Mouse (Mus musculus): ENCODE measurements around the gene P4ha3. TPM values are rescaled to one million over a fixed set of nuclear protein-coding genes. Genes with fewer than 3 reads are reported as not detected.
"Not testable (repeated sequence)": the region's sequence is repeated elsewhere in the genome, so short reads cannot be mapped to it uniquely, and the experiment has no call there.

P4ha3 gene
- polyA plus RNA-seq (2016; fragmentation: Nextera tagmentation; extraction: Ambion mirVana) = 1.8 and 2.2 TPM in 2 replicates

GRCm38 (mm10) chr7:100285383-100285782, at the start of gene P4ha3:
TSS of gene P4ha3 (plus strand) at chr7:100285520.
- H3K9ac ChIP-seq = peak within 1 kb of the TSS; percentile 46
- 1% methylated on average over 38 of the region's 53 CpGs for WGBS (ENCODE audit: insufficient replicate concordance)
- H3K4me1 ChIP-seq = peaks cover 13% of the 10 kb centered on the region; the same call in 1 of the 2 replicates
- no peaks in the 10 kb centered on the region for H3K36me3 ChIP-seq
- no peak for ATAC-seq
- H3K4me3 ChIP-seq = peak within 1 kb of the TSS; percentile 55
- no peak within 1 kb of the TSS for H3K27ac ChIP-seq
- peak within 1 kb of the TSS; percentile 64 for H3K4me2 ChIP-seq
- 0 out of 2 replicates have a peak, but pooled peaks cover under 1% of the 10 kb centered on the region for H3K9me3 ChIP-seq (replicated peaks)
- H3K27me3 ChIP-seq (replicated peaks) = peaks cover 89% of the 10 kb centered on the region

- 69% methylated on average over 1 of the region's 1 CpGs for WGBS (ENCODE audit: insufficient replicate concordance)
- H3K36me3 ChIP-seq = no peaks in the 10 kb centered on the region
Measured at GRCm38 (mm10) chr7:100238271-100238670, 47.0 kb upstream of the P4ha3 start.

GRCm38 (mm10) chr7:100240601-100241000, 44.7 kb upstream of the P4ha3 start:
- Histone ChIP-seq H3K4me3 (no peak overlapping the region), H3K4me1 (no peaks in the 10 kb centered on the region), H3K4me2 (no peak overlapping the region), H3K9me3 (replicated peaks) (no peaks in the 10 kb centered on the region), H3K27ac (no peak overlapping the region), H3K27me3 (replicated peaks) (no peaks in the 10 kb centered on the region), H3K36me3 (no peaks in the 10 kb centered on the region), H3K9ac (no peak overlapping the region)
- 80% methylated on average over 2 of the region's 2 CpGs for WGBS (ENCODE audit: insufficient replicate concordance)
- ATAC-seq = no peak

More at GRCm38 (mm10) chr7:100238271-100238670, 47.0 kb upstream of the P4ha3 start:
- Histone ChIP-seq H3K9ac (no peak overlapping the region), H3K27ac (no peak overlapping the region), H3K4me1 (peaks cover 13% of the 10 kb centered on the region), H3K4me2 (no peak overlapping the region), H3K9me3 (replicated peaks) (no peaks in the 10 kb centered on the region), H3K27me3 (replicated peaks) (no peaks in the 10 kb centered on the region), H3K4me3 (no peak overlapping the region)
- no peak for ATAC-seq

GRCm38 (mm10) chr7:100243007-100243406, 42.3 kb upstream of the P4ha3 start:
- H3K27ac ChIP-seq = no peak overlapping the region
- no peak overlapping the region for H3K4me2 ChIP-seq
- H3K36me3 ChIP-seq = no peaks in the 10 kb centered on the region
- no peaks in the 10 kb centered on the region for H3K9me3 ChIP-seq (replicated peaks)
- no peak overlapping the region for H3K4me3 ChIP-seq
- no peak overlapping the region for H3K9ac ChIP-seq
- H3K27me3 ChIP-seq (replicated peaks) = no peaks in the 10 kb centered on the region
- no peak for ATAC-seq
- WGBS (ENCODE audit: insufficient replicate concordance) = 26% methylated on average over 1 of the region's 1 CpGs
- no peaks in the 10 kb centered on the region for H3K4me1 ChIP-seq

- Histone ChIP-seq H3K36me3 (no peaks in the 10 kb centered on the region), H3K9me3 (replicated peaks) (no peaks in the 10 kb centered on the region), H3K27me3 (replicated peaks) (no peaks in the 10 kb centered on the region), H3K4me3 (no peak overlapping the region), H3K9ac (no peak overlapping the region), H3K4me2 (no peak overlapping the region), H3K27ac (no peak overlapping the region), H3K4me1 (no peaks in the 10 kb centered on the region)
- WGBS (ENCODE audit: insufficient replicate concordance) = 64% methylated on average over 4 of the region's 4 CpGs
- ATAC-seq = no peak
Measured at GRCm38 (mm10) chr7:100244225-100244624, 41.1 kb upstream of the P4ha3 start.

GRCm38 (mm10) chr7:100245176-100245575, 40.1 kb upstream of the P4ha3 start:
- H3K27ac ChIP-seq = no peak overlapping the region
- WGBS (ENCODE audit: insufficient replicate concordance) = 90% methylated on average over 3 of the region's 3 CpGs
- no peaks in the 10 kb centered on the region for H3K36me3 ChIP-seq

GRCm38 (mm10) chr7:100250667-100251066, 34.7 kb upstream of the P4ha3 start:
- H3K9me3 ChIP-seq (replicated peaks) = no peaks in the 10 kb centered on the region
- ATAC-seq = peak; percentile 65; the same call in 1 of the 2 replicates
- no peak overlapping the region for H3K4me3 ChIP-seq
- H3K27ac ChIP-seq = peak overlapping the region; percentile 27; the same call in 1 of the 2 replicates
- peaks cover 8% of the 10 kb centered on the region for H3K4me1 ChIP-seq
- WGBS (ENCODE audit: insufficient replicate concordance) = 84% methylated on average over 5 of the region's 5 CpGs
- no peak overlapping the region for H3K4me2 ChIP-seq
- no peak overlapping the region for H3K9ac ChIP-seq
- peaks cover 21% of the 10 kb centered on the region for H3K36me3 ChIP-seq
- H3K27me3 ChIP-seq (replicated peaks) = no peaks in the 10 kb centered on the region

More at GRCm38 (mm10) chr7:100245176-100245575, 40.1 kb upstream of the P4ha3 start:
- H3K4me3 ChIP-seq = no peak overlapping the region
- no peak for ATAC-seq
- H3K9me3 ChIP-seq (replicated peaks) = no peaks in the 10 kb centered on the region
- H3K27me3 ChIP-seq (replicated peaks) = no peaks in the 10 kb centered on the region
- no peak overlapping the region for H3K9ac ChIP-seq
- no peak overlapping the region for H3K4me2 ChIP-seq
- no peaks in the 10 kb centered on the region for H3K4me1 ChIP-seq

GRCm38 (mm10) chr7:100262350-100262749, 23.0 kb upstream of the P4ha3 start:
- Histone ChIP-seq H3K9ac (no peak overlapping the region), H3K36me3 (peaks cover 20% of the 10 kb centered on the region), H3K4me3 (no peak overlapping the region), H3K4me2 (no peak overlapping the region), H3K9me3 (replicated peaks) (no peaks in the 10 kb centered on the region), H3K4me1 (no peaks in the 10 kb centered on the region), H3K27ac (no peak overlapping the region), H3K27me3 (replicated peaks) (no peaks in the 10 kb centered on the region)
- WGBS (ENCODE audit: insufficient replicate concordance) = 79% methylated on average over 3 of the region's 3 CpGs
- no peak for ATAC-seq

GRCm38 (mm10) chr7:100264934-100265333, 20.4 kb upstream of the P4ha3 start:
- not testable (repeated sequence) for H3K4me1 ChIP-seq; H3K9ac ChIP-seq; ATAC-seq; H3K9me3 ChIP-seq (replicated peaks); H3K4me2 ChIP-seq; H3K27ac ChIP-seq; H3K27me3 ChIP-seq (replicated peaks); H3K4me3 ChIP-seq
- WGBS (ENCODE audit: insufficient replicate concordance) = 38% methylated on average over 17 of the region's 17 CpGs
- peaks cover 24% of the 10 kb centered on the region for H3K36me3 ChIP-seq

- Histone ChIP-seq H3K27ac (no peak overlapping the region), H3K4me2 (no peak overlapping the region), H3K27me3 (replicated peaks) (no peaks in the 10 kb centered on the region), H3K36me3 (peaks cover 8% of the 10 kb centered on the region; the same call in 1 of the 2 replicates), H3K4me1 (no peaks in the 10 kb centered on the region), H3K9me3 (replicated peaks) (no peaks in the 10 kb centered on the region), H3K4me3 (no peak overlapping the region), H3K9ac (no peak overlapping the region)
- no peak for ATAC-seq
- 87% methylated on average over 8 of the region's 8 CpGs for WGBS (ENCODE audit: insufficient replicate concordance)
Measured at GRCm38 (mm10) chr7:100272369-100272768, 13.0 kb upstream of the P4ha3 start.

GRCm38 (mm10) chr7:100274507-100274906, 10.8 kb upstream of the P4ha3 start:
- ATAC-seq = no peak
- H3K9ac ChIP-seq = no peak overlapping the region
- H3K27me3 ChIP-seq (replicated peaks) = no peaks in the 10 kb centered on the region
- peaks cover 4% of the 10 kb centered on the region; the same call in 1 of the 2 replicates for H3K36me3 ChIP-seq
- 59% methylated on average over 6 of the region's 6 CpGs for WGBS (ENCODE audit: insufficient replicate concordance)
- no peak overlapping the region for H3K27ac ChIP-seq
- H3K4me1 ChIP-seq = no peaks in the 10 kb centered on the region
- no peaks in the 10 kb centered on the region for H3K9me3 ChIP-seq (replicated peaks)
- H3K4me2 ChIP-seq = no peak overlapping the region
- H3K4me3 ChIP-seq = no peak overlapping the region

GRCm38 (mm10) chr7:100276397-100276796, 8.9 kb upstream of the P4ha3 start:
- Histone ChIP-seq H3K9ac (no peak overlapping the region), H3K27ac (no peak overlapping the region), H3K4me2 (no peak overlapping the region), H3K4me3 (no peak overlapping the region), H3K4me1 (no peaks in the 10 kb centered on the region), H3K9me3 (replicated peaks) (no peaks in the 10 kb centered on the region), H3K27me3 (replicated peaks) (peaks cover 6% of the 10 kb centered on the region), H3K36me3 (peaks cover 4% of the 10 kb centered on the region; the same call in 1 of the 2 replicates)
- WGBS (ENCODE audit: insufficient replicate concordance) = 39% methylated on average over 2 of the region's 2 CpGs
- ATAC-seq = no peak

GRCm38 (mm10) chr7:100279803-100280202, 5.5 kb upstream of the P4ha3 start:
- no peak overlapping the region for H3K27ac ChIP-seq
- peaks cover 33% of the 10 kb centered on the region for H3K27me3 ChIP-seq (replicated peaks)
- no peak for ATAC-seq
- H3K9ac ChIP-seq = no peak overlapping the region
- H3K4me2 ChIP-seq = no peak overlapping the region
- no peaks in the 10 kb centered on the region for H3K36me3 ChIP-seq
- no peaks in the 10 kb centered on the region for H3K4me1 ChIP-seq
- no peak overlapping the region for H3K4me3 ChIP-seq
- no peaks in the 10 kb centered on the region for H3K9me3 ChIP-seq (replicated peaks)
- 2% methylated on average over 1 of the region's 1 CpGs for WGBS (ENCODE audit: insufficient replicate concordance)
